Mouse (Mus musculus) lung, postnatal 4 days (tissue): ENCODE measurements at regions not wholly inside any gene's neighbourhood (a gene's known extent, or its start where the extent isn't known, plus 50 kb on each side); places are given as distances from the start of the nearest gene placed in this dataset.

Experiments
- DNase-seq, 2 experiments: peaks; one replicate each; pipeline ENCODE4 v3.0.0; 2021

DNA sequence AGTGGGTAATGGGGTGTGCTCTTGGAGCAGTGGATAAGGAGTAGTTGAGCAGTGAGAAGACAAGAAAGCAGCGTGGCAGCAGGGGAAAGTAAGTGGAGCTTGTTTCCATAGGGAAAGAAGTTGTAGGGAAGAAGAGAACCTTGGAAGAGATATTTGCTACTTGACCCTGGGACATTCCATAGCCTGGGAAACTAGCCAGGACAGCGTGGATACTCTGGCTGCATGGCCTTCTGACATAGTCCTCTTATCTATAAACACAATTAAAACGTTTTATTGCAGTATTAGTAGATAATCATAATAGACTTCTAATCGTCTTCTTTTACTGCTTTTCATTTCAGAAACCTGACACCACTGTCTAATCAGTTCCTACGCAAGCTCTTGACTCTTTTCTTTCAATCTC, 207.4 kb upstream of the Gm6812 start:
- peak in 1 of 2 experiments; percentile 4 for DNase-seq
